Mouse (Mus musculus): ENCODE measurements at regions not wholly inside any gene's neighbourhood (a gene's known extent, or its start where the extent isn't known, plus 50 kb on each side); places are given as distances from the start of the nearest gene placed in this dataset.

GRCm38 (mm10) chr10:125885796-125886195, 80.2 kb upstream of the Lrig3 start:
- TF ChIP-seq GATA1 (IDR thresholded peaks at IDR 0.05; ENCODE audit: borderline replicate concordance, low read length) = no peak
- no peak for TF ChIP-seq FLI1 (IDR thresholded peaks at IDR 0.05; ENCODE audit: low read length)
